Mouse (Mus musculus) mesoderm, embryonic 11.5 days (tissue): ENCODE data around the gene Obscn.
A peak's percentile ranks its signal among the peaks of the same experiment; 100 is the strongest.

Source experiments
- DNase-seq: peaks from one replicate; pipeline ENCODE4 v3.0.0-alpha.2; 2012; ENCODE audit warnings: low read depth, low spot score

Obscn gene

DNA sequence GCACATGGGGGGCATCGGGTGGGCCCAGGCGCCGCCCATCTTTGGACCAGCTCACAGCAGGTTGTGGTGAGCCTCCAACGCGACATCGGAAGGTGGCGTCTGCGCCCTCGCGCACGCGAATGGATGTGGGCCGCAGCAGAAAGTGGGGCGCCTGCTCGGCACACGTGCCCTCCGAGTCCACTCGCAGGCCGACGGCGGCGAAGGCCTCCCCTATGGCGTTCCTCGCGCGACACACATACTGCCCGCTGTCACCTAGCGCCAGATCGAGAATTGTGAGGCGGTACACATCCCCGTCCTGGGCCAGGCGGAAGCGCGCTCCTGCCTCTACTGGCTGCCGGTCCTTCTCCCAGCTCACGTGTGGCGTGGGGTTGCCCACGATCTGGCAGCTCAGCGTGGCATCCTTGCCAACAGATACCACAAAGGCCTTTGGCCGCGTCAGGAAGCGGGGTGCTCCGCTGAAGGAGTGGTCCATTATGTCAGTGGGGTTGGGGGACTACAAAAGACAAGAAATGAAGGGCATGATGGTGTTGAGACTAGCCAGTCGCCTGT lies at the start of gene Obscn:
Gene Obscn, minus strand, starts transcription at position 499 of the 549 bp plus-strand sequence.
- no peak for DNase-seq

DNA sequence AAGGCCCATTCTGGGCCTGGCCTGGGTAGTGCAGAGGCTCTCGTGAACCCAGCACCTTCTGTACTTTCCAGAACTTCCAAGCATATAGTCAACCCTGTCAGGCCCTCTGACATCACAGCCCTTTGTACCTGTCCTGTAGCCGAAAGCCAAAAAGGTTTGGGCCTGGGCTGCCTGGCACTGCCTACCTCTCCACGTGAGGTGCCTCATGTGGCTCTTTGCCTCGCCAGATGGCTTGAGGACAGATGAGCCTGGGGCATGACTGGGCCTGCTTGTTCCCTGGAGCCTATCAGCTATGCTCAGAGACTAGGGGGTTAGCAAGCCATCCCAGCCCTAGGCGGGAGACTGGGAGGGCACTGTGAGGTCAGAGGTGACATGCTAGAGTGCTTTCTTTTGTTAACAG lies 49.3 kb upstream of the Obscn start:
- DNase-seq = no peak

DNA sequence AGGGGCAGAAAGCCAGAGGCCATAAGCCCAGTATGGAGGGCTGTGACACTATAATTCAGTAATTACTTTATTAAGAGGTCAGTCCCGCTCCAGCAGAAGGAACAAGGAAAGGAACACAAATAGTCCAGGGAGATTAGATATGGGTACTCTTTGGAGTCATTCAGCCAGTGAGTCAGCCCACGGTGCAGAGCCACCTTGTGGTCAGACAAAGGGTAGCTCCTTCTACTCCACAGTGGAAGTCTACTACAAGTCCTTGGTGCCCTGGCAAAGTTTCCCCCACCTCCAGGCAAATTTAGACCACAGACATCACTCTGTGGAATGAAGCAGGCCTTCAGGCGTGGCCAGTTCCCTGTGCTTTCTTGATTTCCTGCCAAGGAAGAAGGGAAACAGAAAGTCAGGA lies 47.6 kb upstream of the Obscn start:
- DNase-seq = peak; percentile 41

DNA sequence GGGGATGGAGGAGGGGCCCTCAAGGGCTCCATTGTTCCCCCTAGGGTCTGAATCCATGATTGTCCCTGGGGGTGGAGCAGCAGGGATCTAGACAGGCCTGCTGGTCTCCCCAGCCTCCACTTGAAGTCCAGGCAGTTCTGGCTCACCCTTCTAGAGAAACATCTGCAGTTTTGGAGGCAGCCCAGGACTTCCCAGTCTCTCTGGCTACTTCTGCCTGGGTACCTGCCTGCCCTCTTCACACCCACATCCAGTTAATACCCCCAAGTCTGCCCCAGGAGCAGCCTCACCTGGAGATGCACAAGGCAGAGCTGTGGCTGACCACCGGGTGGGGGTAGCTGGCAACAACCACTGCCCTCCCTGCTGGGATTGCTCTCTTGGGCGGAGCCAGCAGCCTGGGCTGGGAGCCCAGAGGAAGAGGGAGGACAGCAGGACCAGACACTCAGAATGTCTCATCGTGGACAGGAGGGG lies 46.7 kb upstream of the Obscn start, which contains the start of gene Gjc2:
Gene Gjc2, minus strand, starts transcription at position 350 of the 468 bp plus-strand sequence.
- DNase-seq = no peak

DNA sequence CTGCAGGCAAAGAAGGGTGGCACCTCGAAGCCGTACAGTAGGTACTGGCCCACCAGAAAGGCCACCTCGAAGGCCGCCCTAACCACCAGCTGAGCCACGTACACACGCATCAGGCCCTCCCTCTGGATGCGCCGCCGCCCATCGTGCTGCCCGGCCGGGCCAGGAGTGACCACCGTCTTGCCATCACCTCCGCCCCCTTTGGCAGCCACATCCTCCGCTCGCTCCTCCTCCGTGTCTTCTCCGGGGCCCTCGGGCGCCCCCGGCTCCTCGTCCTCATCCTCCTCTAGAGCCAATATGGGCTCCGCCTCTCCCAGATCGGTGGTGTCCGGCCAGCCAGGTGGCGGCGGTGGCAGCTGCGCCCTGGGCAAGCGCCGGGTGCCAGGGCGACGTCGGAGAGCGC lies 40.7 kb upstream of the Obscn start:
- DNase-seq = no peak

DNA sequence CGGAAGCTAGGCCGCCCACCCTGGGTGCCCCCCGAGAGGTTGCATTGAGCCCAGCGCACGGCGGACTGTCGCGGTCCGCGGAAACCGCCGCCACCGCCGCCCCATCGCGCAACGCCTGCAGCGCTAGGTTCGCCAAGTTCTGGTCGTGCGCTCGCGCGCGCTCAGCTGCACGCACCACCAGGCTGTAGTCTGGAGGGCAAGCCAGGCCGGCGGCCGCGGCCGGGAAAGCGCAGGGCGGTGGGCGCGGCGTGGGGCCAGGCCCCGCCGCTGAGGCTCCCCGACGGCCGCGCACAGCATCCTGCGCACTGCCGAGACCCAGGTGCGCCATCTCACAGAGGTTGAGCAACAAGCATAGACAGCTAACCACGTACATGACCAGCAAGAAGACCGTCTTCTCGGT lies 40.3 kb upstream of the Obscn start:
- no peak for DNase-seq

DNA sequence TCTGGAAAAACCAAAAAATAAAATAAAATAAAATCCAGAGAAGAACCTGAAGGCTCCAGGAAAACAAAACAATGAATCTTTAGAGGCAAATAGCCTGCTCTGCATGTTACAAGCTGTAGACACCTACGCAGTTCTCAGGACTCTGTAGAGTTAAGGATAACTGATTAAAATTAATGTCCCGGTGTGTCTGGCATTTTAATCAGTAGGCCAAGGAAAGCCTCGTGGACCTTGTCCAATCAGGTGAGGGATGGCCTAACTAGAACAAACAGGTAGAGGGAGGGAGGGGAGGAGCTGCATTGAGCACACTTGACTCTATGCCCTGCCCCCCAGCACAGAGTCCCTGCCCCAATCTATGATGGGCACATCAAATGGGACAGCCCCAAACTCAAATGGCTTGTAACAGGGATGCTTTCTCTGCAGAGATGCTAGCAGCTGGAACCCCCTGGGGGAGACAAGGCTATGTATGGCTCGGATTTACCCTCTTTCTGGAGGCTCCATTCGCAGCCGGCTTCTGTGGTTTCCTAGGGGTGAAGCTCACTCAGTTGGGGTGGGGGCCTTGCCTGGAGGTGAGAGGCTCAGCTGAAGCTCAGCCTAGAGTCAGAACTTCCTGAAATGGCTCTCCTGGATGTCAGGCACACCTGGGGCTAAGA lies 38.1 kb upstream of the Obscn start:
- no peak for DNase-seq

DNA sequence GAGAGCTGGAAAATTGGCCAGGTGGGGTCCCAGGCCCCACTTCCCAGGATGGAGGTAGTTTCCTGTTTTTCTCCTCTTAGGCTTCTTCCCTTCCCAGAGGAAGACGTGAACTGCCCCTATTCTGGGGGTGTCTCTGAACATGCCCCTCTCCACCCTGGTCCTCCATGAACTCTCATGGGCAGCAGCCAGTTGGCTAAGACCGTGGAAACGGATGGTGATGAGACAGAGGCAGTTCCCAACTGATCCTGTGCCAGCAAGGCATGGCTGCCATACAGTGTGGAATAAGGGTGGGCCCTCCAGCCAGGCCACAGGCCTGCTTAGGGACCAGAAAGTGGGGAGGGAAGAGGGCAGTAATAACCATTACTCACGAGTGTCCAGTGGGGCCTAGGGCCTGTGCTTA lies 34.3 kb upstream of the Obscn start:
- no peak for DNase-seq

DNA sequence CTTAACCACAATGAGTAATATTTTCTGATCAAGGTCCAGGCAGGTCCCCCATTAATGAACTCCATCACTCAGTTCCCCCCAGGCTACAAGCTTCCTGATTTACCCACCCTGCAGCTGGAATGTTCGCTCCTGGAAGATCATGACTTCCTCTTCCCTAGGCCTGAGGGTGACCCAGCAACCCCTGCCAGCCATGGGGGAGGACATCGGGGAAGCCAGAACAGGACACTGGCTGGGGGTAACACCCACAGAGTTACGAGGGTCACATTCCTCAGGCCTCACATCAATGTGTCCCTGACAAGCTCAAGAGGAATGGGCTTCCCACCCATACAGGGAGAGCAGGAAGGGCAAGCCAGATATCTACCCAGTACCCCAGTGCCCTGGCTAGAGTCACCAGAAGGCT lies 33.6 kb upstream of the Obscn start:
- no peak for DNase-seq

DNA sequence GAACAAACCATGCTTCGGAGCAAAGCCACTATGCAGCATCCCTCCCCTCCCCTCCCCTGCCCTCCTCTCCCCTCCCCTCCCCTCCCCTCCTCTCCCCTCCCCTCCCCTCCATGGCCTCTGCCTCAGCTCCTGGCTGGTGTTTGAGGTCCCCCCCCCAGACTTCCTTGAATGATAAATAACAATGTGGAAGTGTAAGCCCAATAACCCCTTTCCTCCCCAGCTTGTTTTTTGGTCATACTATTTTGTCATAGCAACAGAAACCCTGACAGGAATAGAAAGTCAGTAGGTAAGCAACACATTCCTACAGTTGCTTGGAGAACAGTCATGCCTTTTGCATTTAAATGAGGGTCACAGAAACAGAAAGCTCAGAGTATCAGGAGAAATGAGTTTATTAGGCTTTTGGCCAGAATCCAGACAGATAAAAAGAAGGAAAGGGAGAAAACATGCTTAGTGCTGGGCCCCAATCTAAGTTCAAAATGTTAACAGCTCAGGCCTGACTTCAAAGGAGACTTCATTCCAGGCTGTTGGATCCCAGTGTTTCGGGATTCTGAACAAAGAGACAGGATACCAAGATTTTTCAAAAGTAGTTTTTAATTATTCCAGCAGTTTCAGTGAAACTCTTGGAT lies 29.5 kb upstream of the Obscn start:
- no peak for DNase-seq

DNA sequence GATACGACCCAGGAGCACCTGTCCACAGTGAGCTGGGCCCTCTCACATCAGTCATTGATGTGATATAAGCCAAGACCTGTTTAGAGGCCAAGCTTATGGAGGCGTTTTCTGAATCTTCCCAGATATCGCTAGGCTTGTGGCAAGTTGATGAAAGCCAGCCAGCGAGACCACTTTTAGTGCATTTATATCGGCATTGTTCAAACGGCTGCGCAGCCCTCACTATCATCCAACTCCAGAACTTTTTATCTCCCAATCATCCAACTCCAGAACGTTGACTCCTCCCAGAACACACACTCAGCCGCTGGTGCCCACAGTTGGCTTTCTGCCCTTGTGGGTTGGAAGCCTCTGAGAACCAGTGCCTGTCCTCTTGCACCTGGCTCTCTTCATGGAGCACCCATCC lies 28.2 kb upstream of the Obscn start:
- no peak for DNase-seq

DNA sequence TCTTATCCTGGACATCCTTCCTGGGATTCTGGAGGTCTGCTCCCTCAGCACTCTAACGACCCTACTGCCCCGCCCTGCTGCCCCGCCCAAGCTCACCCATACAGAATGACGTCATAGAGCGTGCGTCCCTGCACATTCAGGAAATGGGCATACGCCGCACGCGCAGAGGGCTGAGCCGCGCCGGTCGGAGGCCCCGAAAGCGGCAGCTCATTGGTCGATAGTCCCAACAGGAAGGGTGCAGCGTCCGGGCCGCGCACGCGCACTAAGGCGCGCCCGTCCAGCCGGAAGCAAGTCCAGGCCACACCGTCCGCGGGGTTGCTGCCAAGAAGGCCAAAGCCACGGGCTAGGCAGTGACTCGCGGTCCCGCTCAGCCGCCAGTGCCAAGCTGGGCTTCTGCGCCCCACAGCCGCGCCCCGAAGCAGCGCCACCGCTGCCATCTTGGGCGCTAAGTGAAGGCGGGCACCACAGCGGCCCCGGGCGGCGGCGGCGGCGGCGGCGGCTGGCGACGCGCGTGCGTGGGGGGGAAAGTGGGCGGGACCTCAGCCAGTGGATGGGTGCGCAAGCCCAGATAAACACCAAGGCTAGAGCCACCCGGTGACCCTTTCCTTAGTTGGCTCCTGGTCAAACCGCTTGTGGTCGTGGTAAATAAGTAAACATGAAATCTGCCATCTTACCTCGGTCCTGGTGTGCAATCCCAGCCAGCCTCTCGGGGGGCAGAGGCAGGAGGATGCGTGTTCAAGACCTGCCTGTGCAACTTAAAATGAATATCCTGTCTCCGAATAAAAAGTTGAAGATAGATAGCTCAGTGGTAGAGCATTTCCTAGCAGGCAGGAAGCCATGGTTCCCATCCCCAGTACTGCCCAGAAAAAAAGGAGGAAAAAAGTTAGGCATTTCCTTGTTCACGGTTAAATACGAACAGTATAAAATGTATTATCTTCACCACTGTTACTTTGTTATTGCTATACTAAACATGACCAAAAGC lies 27.3 kb upstream of the Obscn start, which contains the start of gene Iba57:
Gene Iba57, minus strand, starts transcription at position 485 of the 982 bp plus-strand sequence.
- peak; percentile 99 for DNase-seq

DNA sequence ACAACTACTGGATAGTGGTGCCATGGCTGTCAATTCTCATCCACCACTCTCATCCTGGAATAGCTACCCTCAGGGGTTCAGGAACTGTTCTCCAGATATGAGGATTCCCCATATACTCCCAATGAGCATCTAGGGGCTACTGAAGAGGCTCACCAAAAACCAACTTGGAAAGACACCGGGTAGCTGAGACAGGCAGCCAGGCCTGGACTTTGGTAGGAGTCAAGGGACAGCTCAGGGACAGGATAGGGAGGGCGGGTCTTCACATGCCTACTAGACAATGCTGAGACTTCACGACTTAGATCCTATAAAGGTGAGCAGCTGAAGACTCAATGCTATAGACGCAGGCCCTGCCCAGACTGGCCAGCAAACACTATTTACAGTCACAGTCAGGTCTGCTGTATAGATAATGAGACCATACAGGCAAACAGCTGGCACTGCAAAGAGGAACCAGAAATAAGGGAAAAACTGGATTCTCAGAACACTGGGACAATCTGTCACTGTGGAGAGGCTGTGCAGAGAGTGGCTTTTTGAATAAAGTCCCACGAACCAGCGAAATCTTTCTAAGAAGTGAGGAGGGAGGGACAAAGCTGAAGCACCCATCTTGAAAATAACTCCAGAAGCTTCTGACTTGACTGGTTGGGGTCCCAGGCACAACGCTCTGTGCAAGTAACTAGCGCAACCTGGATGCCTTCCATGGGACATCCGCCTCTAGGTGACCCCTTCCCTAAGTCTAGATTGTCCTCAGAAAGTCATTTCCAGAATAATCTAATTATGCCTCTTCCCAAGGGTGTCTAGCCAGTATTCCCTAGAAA lies 26.4 kb upstream of the Obscn start:
- no peak for DNase-seq

DNA sequence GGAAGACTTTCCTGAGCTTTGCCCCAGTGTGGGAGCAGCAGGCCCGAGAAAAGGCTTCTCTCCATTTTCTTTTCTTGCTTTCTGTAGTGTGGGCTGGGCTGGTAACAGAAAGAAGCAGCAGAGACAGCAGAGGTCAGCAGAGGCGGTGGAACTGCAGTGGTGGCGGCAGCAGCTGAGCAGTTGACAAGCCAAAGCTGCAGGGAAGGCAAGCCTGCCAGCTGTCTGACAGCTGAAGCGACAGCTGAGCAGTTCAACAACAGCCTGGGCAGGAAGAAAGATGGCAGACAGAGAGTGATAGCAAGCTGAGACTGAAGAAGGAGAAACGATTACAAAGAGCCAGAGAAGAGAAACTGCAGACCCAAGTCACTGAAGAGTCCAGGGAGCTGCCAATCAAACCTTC lies 25.2 kb upstream of the Obscn start:
- no peak for DNase-seq

DNA sequence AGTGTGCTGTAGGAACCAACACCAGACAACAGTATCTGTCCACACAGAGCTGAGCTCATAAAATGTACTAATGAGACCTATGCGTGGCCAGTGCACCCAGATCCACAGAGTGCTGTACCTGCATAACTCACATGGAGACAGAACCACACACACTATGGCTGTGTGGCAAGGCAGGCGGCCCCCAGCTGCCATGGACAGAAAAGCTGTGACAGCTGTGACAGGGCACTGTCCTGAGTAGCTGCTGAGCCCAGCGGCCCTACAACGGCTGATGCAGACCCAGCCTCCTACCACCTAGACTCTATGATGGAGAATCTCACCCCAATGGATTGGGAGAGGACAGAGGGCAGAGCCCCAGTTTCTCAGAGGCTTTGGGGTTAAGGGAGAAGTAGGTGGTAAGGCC lies 23.4 kb upstream of the Obscn start:
- no peak for DNase-seq

DNA sequence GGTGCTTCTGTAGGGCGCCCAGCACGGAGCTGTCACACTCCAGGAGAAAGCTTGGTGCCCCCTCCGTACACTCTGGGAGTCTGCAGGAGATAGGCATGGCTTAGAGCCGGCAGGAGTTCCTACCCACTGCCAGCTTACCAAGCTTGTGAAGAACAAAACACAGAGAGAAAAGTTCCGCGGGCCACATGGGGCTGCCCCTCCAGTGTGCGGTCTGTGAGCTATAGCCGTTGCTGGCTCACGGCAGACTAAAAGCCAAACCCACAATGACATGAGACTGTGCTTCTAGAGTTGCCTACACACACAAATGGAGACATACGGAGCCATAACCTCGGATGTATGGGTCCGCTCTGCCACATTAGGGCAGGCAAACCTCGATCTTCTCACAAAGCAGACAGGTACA lies 22.9 kb upstream of the Obscn start:
- DNase-seq = no peak

DNA sequence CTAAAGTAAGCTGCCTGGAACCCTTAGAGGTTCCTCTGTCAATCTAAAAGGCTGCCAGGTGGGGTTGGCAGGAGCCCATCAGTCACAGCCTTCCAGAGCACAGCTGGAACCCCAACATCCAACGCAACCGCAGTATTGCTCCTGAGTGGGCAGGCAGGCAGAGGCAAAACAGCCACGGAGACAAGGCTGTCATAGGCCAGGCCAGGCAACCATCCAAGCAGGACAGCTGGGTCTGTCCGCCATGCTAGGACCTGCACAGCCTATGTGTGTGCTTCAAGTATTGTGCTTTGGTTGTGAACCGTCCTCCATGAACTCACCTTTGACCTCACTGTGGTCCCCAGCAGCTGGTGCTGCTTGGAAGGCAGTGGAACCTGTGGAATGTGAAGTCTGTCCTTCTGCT lies 19.7 kb upstream of the Obscn start:
- DNase-seq = no peak

DNA sequence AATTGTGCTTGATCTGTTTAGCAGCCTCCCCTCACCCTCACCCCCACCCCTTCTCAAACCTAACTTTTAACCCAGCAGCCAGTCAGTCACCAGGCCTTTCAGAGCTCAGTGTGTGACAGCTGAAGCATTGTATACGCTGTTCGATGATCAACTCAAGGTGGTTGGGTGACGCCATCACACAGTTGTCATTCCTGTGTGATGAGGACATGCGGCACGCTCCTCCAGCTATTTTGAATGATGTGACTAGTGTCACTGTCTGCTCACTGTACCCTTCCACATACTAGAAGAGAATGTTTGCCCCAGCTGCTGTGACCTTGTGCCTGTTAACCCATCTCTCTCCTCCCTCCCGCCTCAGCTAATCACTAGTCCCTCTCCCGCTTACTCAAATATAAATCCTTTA lies 18.0 kb upstream of the Obscn start:
- no peak for DNase-seq

DNA sequence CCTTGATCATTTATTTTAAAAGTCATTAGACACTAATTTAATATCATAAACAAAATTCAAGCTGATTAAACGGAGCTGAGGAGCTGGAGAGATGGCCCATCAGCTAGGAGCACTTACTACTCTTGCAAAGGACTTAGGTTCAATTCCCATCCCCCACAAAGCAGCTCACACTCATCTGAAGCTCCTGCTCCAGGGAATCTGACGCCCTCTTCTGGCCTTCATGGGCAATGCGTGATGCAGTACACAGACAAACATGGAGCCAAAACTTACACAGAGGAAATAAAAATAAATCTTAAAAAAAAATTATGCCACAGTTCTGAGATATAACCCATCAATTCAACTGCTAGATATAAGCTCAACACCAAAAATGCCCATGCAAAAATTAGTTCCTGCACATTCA lies 15.5 kb upstream of the Obscn start:
- no peak for DNase-seq

DNA sequence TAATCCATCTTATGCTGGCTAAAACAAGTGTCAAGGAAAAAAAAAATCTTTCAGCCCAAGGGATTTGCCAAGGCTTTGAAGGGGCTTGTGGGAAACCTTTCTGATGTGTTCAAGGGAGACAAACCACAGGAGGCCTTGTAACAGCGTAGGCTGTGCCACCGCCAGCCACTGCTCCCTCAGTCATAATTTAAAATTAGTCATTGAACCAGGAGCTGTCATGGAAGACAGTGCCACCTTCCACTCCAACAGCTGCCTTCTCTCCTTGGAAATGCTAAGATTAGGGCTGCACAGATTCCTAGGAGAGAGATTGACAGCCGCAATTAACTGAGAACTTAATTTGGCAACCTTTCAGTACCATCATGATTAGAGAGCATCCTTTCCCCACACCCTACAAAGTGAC lies 13.1 kb upstream of the Obscn start:
- DNase-seq = no peak

DNA sequence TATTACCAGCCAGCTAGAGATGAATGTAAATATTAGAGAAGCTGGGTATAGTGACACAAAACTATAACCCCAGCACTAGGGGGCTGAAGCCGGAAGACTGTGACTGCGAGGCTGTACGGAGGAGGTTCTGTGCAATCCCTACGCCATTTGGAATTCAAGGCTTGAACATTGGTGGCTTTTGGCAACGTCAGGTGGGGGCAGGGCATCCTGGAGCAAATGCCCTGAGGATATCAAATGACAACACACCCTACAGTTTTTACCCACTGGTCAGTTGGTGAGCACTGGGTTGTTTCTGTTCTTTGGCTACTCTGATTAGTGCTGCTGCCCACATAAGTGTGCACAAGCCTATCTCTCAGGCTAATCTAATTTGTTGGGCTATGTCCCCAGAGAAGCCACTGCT lies 6.8 kb upstream of the Obscn start:
- DNase-seq = no peak
